Mouse (Mus musculus) spleen, adult 2 months (tissue): ENCODE measurements at regions not wholly inside any gene's neighbourhood (a gene's known extent, or its start where the extent isn't known, plus 50 kb on each side); places are given as distances from the start of the nearest gene placed in this dataset.

ENCODE experiments used
- CTCF ChIP-seq: fragments of 200-500 bp; IDR thresholded peaks from 2 replicates; pipeline ENCODE4 v1.5.1; 2011; ENCODE audit warnings: mild to moderate bottlenecking, inconsistent platforms; ENCODE audit not compliant: insufficient read depth, insufficient read length, insufficient replicate concordance; ENCODE audit errors: extremely low read depth
- POLR2A ChIP-seq: fragments of 200-500 bp; IDR thresholded peaks from 2 replicates; pipeline ENCODE4 v1.6.1; 2011; ENCODE audit warnings: low read depth, low read length, inconsistent platforms

- TF ChIP-seq CTCF (no peak), POLR2A (no peak)
These were observed 253.4 kb upstream of the Usp24 start for GRCm38 (mm10) chr4:106062651-106063050.
